Mouse (Mus musculus) heart, postnatal 36 days (tissue): ENCODE data around the gene Dnah17. TPM values are rescaled to one million over a fixed set of nuclear protein-coding genes. Genes with fewer than 3 reads are reported as not detected.
A peak's percentile ranks its signal among the peaks of the same experiment; 100 is the strongest.

ENCODE experiments used
- DNase-seq, 2 experiments: peaks; one replicate each; pipeline ENCODE4 v3.0.0; 2021 to 2022
- intact Hi-C: fragments of 180-260 bp; cut with DNase I; formaldehyde crosslinking; loops from one replicate; pipeline ENCODE4 v1.15.1; 2025
- total RNA-seq, 2 experiments: library from RNA; stranded (reverse); gene quantifications; 2 replicates each; pipeline ENCODE4 v1.2.3; 2021

Gene Dnah17
- total RNA-seq, 2 experiments from 2014 or later: 0.06 to 0.14 TPM

DNA sequence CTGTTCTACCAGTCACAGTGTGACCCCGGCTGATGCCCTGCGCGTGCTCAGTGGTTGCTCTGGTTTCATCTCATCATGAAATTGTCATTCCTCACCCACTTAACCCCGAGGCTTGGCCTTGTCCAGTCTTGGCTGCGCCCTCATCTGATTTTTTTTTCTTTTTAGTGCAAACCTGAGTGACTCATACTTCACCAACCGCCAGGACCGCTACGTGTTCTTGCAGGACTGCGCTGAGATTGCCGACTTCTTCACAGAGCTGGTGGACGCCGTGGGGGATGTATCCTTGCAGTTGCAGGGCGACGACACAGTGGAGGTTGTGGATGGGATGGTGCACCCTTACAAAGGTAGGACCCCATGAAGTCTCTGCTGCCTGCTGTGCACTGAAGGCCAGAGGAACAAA is 127.3 kb downstream of the Dnah17 start:
- no peak for DNase-seq
- intact Hi-C loops: no loop called here

DNA sequence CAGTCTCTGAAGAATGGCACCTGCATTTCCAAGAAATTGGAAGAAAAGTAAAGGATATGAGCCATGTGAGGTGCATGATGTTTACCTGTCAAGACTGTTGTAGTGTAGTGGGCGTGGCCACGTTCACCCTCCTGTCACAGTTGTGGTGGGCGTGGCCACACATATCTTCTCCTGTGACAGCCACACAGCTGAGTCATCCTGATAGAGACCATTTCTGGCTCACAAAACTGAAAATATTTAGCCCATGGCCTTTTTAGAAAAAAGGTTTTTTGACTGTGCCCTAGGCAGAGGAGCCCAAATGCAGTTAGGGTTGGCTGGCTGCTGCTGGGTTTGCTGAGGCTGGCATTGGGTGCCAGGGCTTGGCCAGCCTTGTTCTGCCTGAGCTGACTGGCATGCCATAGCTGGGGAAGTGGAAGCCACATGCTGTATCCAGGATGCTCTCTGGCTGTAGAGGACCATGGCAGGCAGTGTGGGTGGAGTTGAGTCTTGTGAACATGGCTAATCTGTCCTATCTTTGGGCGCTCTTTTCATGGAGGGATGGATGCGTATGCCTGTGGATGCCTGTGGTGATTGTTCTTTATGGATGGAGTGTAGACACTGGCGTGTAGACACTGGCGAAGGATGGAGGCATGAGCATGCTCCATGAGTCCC is 129.7 kb downstream of the Dnah17 start:
- DNase-seq: no peak
- intact Hi-C loops: no loop called here

DNA sequence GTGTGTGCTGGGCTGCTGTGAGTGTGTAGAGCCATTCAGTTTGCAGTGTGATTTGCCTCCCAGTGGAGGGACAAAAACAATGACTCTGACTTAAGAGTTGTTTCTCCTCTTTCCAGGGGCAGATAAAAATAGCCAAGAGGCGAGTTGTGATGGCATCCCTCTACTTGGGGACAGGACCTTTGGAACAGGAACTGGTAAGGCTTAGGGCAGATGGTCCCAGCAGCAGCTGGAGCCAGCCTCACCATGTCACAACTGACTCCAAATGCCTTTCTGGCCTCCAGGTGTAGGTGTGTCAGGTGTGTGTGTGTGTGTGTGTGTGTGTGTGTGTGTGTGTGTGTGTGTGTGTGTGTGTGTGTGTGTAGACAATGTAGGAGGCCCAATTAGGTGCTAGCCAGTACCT is 130.4 kb downstream of the Dnah17 start:
- DNase-seq: no peak
- intact Hi-C loops: no loop called here

DNA sequence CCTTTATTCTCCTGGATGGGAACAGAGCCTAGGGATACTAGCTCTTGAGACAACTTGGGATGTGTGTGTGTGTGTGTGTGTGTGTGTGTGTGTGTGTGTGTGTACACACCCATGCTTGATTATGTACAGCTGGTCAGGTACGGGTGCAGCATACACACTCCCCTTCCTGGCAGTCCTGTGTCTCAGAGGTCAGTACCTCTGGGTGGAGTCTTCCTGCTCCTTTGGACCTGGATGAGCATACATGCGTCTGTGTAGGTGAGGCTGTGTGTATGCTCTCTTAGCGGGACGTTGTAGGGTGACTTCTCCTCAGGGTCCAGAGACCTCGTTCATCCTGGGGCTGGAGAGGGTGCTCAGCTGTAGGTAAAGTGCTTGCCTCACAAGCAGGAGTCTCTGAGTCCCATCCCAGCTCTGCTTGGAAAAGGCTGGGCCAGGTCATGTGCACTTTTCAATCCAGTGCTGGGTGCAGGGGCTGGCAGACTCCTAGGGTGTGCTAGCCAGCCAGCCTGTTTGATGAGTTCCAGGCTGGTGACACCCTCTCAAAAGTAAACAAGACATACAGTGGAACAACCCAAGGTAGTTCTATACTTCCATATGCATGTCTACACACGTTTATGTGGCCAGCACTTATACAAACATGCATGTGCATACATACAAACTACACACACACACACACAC is 131.0 kb downstream of the Dnah17 start:
- no peak for DNase-seq
- intact Hi-C loops: no loop called here

DNA sequence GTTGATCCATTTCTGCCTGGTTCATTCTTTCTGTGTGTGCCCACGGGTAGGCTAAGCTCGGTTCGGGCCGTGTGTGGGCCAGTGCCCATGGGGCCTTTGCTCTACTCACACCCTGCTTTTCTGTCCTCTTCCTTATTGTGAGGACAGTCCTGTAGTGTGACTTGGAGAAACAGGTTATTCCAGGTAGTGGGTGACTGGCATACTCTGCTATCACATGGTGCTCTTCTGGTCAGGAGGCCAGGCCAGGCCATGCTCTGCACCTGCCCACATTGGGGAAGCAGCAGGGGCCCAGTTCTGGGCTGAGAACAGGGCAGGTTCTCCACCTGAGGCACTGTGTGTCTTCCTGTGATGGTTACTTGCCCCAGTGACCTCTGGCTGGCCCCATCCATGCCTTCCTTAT is 132.1 kb downstream of the Dnah17 start:
- intact Hi-C loops: no loop called here
- DNase-seq: no peak

DNA sequence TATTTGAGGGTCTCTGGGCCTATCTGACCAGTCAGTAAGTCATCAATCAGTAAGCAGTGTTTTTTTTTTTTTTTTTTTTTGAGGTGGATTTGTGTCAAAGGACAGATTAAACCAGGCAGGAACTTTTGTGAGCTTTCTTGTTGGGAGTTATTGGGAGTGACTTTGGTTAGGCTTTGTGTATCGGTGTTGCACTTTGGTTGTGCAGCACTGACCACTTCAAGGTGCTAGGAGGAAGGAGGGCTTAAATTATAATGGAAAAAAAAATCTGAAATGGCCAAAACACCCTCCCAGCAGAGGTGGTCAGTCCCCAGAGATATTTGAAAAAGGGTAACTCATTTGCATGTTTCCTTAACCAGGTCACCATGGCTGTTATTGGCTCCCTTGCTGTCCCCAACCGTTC is 133.3 kb downstream of the Dnah17 start:
- intact Hi-C loops: no loop called here
- DNase-seq: no peak

DNA sequence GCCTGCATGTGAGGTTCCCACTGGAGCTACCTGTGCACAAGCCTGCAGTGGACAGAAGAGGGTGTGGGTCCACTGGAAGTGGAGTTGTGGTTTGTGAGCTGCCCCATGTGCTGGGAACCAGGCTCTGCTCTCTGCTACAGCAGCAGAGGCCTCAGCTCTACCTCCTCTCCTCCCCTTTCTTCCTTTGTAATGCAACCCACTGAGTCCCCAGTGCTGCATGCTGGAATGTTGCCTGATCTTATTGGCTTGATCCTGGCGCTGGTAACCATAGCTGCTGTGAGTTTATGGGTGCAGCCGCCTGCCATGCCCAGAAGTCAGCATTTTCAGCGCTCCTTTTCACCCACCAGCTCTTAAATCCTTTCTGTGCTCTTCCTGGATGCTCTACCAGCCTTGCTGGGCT is 134.4 kb downstream of the Dnah17 start:
- no peak for DNase-seq
- intact Hi-C loops: no loop called here

DNA sequence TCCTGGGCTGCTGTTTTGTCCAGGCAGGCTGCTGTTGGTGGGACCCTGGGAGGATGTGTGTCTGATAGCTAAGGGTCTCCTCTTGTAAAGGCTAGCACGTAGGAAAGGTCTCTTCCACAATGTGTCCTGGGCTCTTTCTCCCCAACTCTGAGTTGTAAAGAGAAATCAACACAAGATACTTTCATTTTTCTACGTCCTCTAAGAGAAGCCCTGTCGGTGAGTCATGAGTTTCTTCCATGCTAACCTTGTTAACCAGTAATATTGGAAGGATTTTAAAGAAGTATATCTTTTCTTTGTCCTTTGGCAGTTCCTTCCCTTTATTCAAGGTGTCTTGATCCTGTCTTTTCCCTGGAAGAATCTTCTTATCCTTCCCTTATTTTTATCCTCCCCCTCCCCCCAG is 134.8 kb downstream of the Dnah17 start:
- DNase-seq: no peak
- intact Hi-C loops: no loop called here

DNA sequence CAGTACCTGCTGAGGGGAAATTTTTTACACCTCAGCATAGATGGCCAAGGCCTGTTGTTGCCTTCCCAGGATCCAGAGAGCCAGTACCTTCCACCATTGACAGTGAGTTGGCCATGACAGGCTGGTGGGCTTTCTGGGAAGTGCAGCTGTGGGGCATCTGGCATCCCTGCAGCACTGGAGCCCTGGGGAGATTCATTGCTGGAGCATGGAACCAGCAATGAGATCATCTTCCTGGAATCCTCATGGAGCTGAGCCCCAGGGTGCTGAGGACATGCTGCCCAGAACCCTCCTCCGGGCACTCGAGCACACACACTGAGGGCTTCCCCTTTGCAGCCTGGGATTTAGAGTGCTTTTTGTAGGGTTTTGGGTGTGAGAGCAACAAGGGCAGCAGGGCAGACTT is 135.2 kb downstream of the Dnah17 start:
- no peak for DNase-seq
- intact Hi-C loops: no loop called here

DNA sequence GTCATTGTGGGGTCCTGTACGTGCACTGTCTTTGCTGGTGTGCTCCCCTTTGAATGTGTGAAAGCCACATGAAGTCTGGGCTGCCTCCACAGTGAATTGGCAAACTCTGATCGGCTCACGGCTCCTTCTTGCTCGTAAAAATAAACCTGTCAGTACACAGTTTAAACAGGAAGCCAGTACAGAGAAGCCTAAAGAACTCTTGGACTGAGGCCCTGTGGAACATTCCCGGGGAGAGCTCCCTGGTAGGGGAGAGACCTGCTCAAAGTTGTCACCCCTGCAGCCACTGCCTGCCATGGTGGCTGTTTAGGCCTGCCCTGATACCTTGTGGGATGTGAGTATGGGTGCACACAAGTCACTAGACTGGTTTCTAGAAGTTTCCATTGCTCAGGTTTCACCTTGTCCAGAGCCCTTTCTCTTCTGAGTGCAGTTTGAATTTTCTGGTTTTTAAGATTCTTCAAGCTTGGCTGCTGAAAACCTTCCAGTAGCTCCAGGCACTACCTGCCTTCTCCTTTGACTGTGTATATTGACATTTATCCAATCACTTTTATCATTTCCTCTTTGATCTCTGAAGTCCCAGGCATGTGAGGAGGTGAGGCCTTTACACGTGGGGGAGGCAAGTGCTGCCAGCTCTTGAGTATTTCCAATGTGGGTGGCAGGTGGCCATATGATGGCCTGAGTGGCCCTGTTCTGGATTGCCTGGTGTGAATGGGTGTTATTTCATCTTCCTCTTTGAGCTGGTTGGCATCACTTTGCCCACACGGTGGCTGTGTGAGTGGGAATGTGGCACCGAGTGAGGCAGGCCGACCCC is 136.0 kb downstream of the Dnah17 start:
- peak in 1 of 2 experiments; percentile 44 for DNase-seq
- intact Hi-C loops: no loop called here

DNA sequence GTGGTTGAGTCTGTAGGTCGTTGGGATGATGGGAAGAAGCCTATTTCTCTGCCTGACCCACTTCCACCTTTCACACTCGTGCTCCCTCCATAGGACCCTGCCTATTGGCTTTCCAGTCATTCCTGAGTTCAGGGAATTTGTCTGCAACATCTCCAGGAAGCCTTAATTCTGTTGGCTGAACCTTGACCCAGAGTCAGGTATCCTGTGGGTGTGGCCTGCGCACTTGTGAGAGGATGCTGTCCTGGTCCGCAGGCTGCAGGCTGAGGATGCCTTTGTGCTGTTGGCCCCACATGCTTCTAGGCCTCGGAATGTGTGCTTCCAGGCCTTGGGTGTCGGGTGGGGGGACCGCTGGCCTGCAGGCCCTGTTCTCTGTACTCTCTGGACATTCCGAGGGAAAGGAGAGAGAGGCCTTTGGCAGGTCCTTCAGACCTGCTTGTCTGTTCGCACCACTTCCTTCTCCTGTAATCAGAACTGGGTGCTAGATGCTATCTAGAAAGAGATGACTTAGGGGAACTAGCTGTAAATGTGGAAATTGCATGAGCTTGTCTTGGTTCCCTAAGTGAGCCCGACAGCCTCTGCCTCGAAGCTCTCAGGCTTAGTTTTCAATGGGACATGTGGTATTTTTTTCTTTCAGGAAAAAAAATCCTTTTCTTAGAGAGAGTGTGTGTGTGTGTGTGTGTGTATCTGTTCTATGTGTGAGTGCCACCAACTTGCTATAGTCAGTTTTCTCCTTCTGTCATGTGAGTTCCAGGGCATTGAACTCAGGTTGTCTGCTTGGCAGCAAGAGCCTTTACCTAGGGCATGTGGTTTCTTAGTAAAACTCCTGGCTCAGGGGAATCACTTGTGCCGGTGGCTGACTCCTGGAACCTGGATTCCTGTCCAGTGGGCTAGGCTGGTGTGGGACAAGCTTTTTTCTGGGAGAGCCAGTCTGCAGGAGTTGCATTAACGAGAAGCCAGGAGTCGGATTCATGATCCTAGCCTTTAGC is 137.0 kb downstream of the Dnah17 start:
- no peak for DNase-seq
- intact Hi-C loops: no loop called here

DNA sequence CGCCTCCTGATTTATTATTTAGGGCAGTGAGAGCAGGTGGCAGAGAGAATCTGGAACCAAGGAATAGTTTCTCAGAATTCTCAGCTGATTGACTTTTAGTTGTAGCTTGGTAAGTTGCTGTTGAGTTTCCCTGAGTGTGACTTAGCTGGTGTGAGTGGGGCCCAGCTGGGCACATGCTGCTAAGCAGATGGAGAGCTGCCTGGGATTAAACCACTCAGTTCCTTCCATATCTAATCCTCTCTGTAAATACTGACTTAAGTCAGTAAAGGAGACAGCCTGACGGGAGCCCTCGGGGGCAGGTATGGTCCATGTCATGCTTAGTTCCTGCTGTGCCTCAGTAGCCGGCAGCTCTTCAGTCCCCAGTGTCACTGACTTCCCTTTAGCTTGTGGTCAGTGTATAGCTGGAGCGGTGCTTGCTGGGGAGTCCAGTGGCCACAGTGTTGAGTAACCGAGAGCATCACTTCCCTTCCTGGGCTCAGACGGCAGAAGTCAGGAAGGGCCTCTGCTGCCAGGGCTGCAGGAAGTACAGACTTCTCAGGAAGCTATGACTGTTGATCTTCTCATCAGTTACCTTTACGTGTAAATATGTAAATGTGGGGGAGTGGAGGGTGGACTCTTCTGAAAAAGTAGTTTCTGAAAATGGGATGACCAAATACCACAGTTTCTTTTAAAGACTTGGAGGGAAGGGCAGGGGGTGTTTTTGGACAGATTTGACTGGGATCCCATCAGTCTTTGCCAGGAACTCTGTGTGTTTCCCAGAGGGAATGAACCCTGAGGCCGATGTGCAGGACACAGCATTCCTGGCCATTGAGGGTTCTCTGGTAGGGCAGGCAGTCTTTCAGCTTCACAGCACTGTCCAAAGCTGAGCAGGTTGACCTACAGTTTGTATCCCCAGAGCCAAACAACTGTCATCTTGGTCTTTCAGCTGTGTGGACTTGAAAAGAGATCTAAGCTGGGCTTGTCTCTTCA is 138.6 kb downstream of the Dnah17 start:
- peak in 1 of 2 experiments; percentile 31 for DNase-seq
- intact Hi-C loops: no loop called here

DNA sequence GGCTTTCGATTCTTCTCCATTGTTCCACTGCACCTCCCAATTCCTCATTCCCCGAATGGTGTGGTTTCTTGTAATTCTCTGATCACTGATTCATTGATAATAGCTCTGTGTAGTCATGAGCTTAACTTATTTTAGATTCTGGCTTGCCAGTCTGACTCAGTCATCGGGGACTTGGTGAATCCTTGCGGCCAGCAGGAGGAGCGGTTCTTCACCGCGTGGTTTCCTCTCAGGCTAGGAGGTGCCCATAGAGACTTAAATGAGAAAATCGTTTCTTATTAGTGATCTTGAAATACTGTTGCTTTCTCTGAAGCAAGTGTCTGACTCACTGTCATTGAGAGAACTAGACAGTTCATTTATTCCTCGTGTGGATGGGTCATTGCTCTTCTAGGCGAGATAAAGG is 140.5 kb downstream of the Dnah17 start:
- intact Hi-C loops: no loop called here
- DNase-seq: no peak

DNA sequence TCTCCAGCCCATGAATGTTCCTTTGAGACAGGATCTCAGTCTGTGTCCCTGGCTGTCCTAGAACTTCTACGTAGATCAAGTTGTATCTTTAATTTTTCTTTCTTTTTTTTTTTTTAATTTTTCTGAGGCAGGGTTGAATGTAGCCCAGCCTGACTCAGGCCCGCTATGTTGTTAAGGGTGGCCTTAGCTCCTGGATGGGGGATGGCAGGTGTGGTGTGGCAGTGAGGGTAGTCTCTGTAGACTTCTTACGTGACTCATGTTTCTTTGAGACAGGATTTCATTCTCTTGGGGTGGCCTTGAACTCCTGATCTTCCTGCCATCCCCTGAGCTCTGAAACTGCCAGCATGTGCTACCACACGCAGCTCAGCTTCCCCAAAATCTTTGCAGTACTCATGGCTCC is 141.2 kb downstream of the Dnah17 start:
- intact Hi-C loops: no loop called here
- DNase-seq: no peak

DNA sequence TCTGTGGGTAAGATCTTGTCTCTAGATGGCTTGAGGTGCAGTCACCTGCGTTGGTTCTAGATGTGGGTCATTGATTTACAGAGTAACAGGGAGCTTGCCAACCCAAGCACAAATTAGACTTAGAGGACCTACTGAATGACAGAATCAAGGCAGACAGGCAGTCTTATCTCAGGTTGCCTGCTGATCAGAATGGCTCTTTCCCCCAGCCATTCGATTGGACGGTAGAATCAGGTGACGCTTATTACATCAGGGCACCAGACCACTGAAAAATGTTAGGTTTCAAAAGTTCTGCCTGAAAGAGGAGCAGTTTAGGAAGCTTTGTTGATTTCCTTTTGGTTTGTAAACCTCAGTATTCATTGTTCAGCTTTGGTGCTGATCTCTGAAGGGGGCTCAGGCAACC is 142.5 kb downstream of the Dnah17 start:
- intact Hi-C loops: no loop called here
- DNase-seq: no peak

DNA sequence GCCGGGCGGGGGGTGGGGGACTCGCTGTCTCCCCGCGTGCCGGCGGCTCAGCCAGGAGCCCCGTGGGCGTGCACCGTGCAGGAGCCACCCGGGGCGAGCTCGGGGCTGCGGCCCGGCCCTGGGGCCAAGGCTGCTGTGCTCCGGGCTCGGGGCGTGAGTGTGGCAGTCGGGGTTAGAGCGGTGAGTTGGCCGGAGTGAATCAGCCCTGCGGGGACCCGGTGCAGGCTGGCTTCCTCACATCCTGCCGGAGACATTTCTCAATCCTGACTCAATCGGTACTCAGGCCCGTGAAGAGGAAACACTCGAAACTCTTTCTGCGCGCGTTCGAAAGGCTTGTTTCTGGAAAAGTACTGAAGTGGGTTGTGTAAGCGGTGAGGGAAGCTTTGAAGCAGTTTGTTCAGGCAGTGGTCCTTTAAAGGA is 143.4 kb downstream of the Dnah17 start:
- DNase-seq: peak in 1 of 2 experiments; percentile 47

DNA sequence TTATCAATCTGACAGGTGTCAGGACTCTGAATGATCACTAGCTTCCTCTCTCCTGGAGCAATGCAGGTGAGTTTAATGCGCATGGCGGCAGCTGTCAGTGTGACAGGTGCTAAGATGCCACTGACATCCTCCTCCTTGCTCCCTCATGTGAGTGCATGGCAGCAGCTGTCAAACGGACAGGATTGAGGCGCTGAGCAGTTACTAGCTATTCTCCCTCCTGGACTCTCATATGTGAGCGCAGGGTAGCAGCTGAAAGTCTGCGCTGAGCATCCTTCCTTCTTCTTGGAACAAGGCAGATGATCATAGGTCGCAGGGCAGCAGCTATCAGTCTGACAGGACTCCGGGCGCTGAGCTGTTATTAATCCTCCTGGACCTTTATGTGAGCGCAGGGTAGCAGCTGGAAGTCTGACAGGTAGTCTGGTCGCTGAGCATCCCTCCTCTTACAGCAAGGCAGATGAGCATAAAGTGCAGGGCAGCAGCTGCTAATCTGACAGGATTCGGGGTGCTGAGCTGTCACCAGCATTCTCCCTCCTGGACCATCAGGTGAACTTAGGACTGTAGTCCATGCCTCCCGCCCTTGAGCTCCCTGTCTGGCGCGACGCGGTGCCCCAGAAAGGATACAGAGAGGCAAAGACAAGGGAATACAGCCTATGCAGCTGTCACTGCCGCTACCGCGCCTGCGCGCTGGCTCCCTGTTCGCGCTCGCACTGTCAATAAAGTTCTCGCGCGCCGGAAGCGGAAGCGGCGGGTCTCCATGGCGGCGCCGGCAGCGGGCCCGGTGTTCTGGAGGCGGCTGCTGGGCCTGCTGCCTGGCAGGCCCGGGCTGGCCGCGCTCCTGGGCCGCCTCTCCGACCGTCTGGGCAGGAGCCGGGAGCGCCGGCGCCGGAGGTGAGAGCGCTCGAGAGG is 144.1 kb downstream of the Dnah17 start, which contains the start of gene Pgs1:
Gene Pgs1 (plus strand): TSS at position 167 of the 906 bp plus-strand sequence.
- DNase-seq: peak; percentile 93 to 94
- intact Hi-C loops: no loop called here

More for the DNA sequence above, 143.4 kb downstream of the Dnah17 start:
- intact Hi-C loops: no loop called here

DNA sequence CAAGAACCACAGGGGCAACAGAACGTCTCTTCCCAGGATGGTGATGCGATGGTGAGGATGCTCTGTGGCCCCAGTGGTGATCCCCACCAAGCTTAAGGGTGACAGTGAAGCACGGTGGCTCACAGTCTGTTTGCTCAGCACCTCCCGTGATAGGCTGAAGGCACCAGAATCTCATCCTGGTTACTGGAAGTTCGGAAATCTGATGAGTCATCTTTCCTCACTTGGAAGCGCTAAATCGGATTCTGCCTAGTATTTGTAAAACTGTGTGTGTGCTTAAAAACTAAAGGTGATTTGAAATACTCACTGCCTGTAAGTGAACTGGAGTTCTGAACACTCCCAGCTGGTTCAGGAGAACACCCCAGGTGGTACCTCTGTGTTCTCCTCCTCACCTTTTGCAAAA is 146.7 kb downstream of the Dnah17 start:
- intact Hi-C loops: no loop called here
- DNase-seq: no peak
